Mouse (Mus musculus): ENCODE results near the gene Ttc21b. TPM values are rescaled to one million over a fixed set of nuclear protein-coding genes. Genes with fewer than 3 reads are reported as not detected.

Ttc21b gene
- total RNA-seq, 2 experiments from 2014 or later: 4.8 to 5.0 TPM

- DNase-seq (ENCODE audit: low spot score in 2 of 2): no peak
Observed at GRCm38 (mm10) chr2:66177017-66177416, 79.4 kb downstream of the Ttc21b start.

- no peak for DNase-seq (ENCODE audit: low spot score in 2 of 2)
Observed at GRCm38 (mm10) chr2:66173134-66173533, 83.3 kb downstream of the Ttc21b start.

GRCm38 (mm10) chr2:66171643-66172042 lies 84.8 kb downstream of the Ttc21b start:
- no peak for DNase-seq (ENCODE audit: low spot score in 2 of 2)

- DNase-seq (ENCODE audit: low spot score in 2 of 2): no peak
Observed at GRCm38 (mm10) chr2:66170721-66171120, 85.7 kb downstream of the Ttc21b start.

GRCm38 (mm10) chr2:66165025-66165424 lies 91.4 kb downstream of the Ttc21b start:
- DNase-seq (ENCODE audit: low spot score in 2 of 2): no peak

- no peak for DNase-seq (ENCODE audit: low spot score in 2 of 2)
Observed at GRCm38 (mm10) chr2:66158140-66158915, 98.1 kb downstream of the Ttc21b start.

GRCm38 (mm10) chr2:66151436-66151835 lies 105.0 kb downstream of the Ttc21b start:
- no peak for DNase-seq (ENCODE audit: low spot score in 2 of 2)

- DNase-seq (ENCODE audit: low spot score in 2 of 2): no peak
Observed at GRCm38 (mm10) chr2:66150531-66150930, 105.9 kb downstream of the Ttc21b start.

- DNase-seq (ENCODE audit: low spot score in 2 of 2): no peak
Observed at GRCm38 (mm10) chr2:66148654-66149230, 107.7 kb downstream of the Ttc21b start.

- DNase-seq (ENCODE audit: low spot score in 2 of 2): peak in 1 of 2 experiments; percentile 13
Observed at GRCm38 (mm10) chr2:66146473-66146872, 109.9 kb downstream of the Ttc21b start.

GRCm38 (mm10) chr2:66144770-66145169 lies 111.6 kb downstream of the Ttc21b start:
- no peak for DNase-seq (ENCODE audit: low spot score in 2 of 2)

- DNase-seq (ENCODE audit: low spot score in 2 of 2): no peak
Observed at GRCm38 (mm10) chr2:66143284-66143683, 113.1 kb downstream of the Ttc21b start.

GRCm38 (mm10) chr2:66142711-66143110 lies 113.7 kb downstream of the Ttc21b start:
- no peak for DNase-seq (ENCODE audit: low spot score in 2 of 2)

GRCm38 (mm10) chr2:66142268-66142667 lies 114.1 kb downstream of the Ttc21b start:
- no peak for DNase-seq (ENCODE audit: low spot score in 2 of 2)

- DNase-seq (ENCODE audit: low spot score in 2 of 2): no peak
Observed at GRCm38 (mm10) chr2:66140246-66140645, 116.2 kb downstream of the Ttc21b start.

Other genes starting within 250 kb of the Ttc21b start
- gene Galnt3, start 131.6 kb downstream of the Ttc21b start, total RNA-seq (2021): under 1 TPM; 0.17 to 0.52 TPM
- gene Scn1a, start 184.2 kb upstream of the Ttc21b start, total RNA-seq (2021): under 1 TPM in 1 of 2 experiments, not detected in 1; 0.07 TPM

All from gastrocnemius, postnatal 4 days (tissue).